Mouse (Mus musculus): ENCODE measurements at regions not wholly inside any gene's neighbourhood (a gene's known extent, or its start where the extent isn't known, plus 50 kb on each side); places are given as distances from the start of the nearest gene placed in this dataset.

DNA sequence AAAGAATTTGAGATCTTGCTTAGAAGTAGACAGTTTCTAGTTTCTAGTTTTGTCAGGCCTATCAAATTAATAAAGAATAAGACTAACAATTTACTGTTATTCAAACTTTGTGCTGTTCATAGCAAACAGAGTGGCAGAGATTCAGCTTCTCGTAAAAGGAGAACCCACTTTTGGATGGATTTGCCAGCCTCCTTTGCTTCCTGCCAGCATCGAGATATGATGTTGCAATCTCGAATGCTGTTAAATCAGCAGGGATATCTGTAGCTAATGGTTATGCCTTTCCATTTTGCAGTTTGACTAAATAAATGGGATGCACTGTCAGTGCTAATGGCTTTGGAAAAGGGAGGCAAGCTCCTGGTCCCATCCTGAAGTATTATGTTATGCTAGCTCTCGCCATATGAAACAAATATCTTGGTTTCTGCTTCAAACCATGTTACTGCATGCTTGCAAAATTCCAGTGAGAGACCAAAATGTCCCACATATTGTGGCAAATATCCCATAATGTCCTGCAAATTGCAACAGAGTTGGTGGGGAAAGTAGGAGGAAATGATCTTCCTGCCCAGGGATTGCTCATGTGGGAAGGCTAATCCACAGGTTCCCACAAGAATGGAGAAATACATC is 199.9 kb upstream of the Zeb2 start:
- WGBS (ENCODE audit: insufficient replicate concordance): 61% methylated on average over 4 of the region's 4 CpGs
- Histone ChIP-seq H3K4me2 (ENCODE audit: low read depth, low read length) (no peak overlapping the region), H3K36me3 (replicated peaks; ENCODE audit: insufficient read depth, low read length) (no peaks in the 10 kb centered on the region), H3K27me3 (ENCODE audit: insufficient read depth, low read length) (no peaks in the 10 kb centered on the region), H3K9ac (replicated peaks) (no peak overlapping the region), H3K4me1 (ENCODE audit: insufficient read depth) (no peaks in the 10 kb centered on the region), H3K4me3 (ENCODE audit: low read depth, low read length) (no peak overlapping the region), H3K9me3 (ENCODE audit: low read length) (no peaks in the 10 kb centered on the region), H3K27ac (ENCODE audit: low read depth) (no peak overlapping the region)
- ATAC-seq (no peak), DNase-seq (no peak)
- TF ChIP-seq CTCF (IDR thresholded peaks at IDR 0.05; ENCODE audit: low read depth): no peak
- TF ChIP-seq EP300 (IDR thresholded peaks at IDR 0.05; ENCODE audit: low read depth): no peak

DNA sequence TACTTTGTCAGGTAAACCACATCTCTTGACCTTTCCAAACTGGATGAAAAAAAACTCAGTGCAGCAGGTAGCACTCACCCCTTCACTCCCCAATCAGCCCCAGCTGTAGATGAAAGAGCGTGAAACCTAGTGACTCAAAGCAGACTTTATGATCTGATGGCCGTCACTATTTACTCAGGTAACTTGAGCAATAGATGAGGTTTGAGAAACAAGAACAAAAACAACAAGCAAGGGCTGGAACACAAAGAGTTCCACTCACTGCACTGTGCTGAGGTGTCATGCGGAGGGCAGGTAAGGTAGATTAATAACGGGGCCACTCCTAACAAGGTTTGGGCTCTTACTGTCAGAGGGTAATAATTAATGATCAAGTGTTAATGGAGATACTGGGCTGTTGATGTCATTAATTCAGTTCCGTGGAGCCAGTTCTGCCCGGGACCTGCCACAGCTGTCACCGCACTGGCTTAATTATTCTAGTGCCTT is 170.4 kb upstream of the Zeb2 start:
- ATAC-seq: peak; percentile 66
- WGBS (ENCODE audit: insufficient replicate concordance): 76% methylated on average over 7 of the region's 7 CpGs

DNA sequence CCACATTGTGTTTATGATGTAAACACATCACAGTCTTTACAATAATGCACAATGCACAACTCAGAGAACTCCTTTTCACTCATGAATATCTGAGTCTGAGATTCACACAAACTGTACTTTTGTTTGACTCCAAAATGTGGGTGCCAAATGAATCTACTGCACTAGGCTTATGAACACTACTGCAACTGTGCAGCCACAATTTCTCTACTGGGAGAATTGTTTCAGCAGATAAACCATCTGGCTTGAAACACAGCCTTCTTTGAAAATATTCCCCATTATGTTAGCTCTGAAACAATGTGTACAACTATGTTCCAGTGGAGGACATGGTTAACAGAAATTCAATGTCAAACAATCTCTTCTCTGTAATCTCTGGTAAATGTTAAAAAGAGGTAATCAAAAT is 166.6 kb upstream of the Zeb2 start:
- DNase-seq (no peak), ATAC-seq (no peak)
- Histone ChIP-seq H3K4me2 (ENCODE audit: low read depth, low read length) (no peak overlapping the region), H3K36me3 (replicated peaks; ENCODE audit: insufficient read depth, low read length) (no peaks in the 10 kb centered on the region), H3K9me3 (ENCODE audit: low read length) (no peaks in the 10 kb centered on the region), H3K9ac (replicated peaks) (no peak overlapping the region), H3K27ac (ENCODE audit: low read depth) (no peak overlapping the region), H3K4me3 (ENCODE audit: low read depth, low read length) (no peak overlapping the region), H3K4me1 (ENCODE audit: insufficient read depth) (peaks cover 6% of the 10 kb centered on the region), H3K27me3 (ENCODE audit: insufficient read depth, low read length) (no peaks in the 10 kb centered on the region)
- TF ChIP-seq EP300 (IDR thresholded peaks at IDR 0.05; ENCODE audit: low read depth) (no peak), CTCF (IDR thresholded peaks at IDR 0.05; ENCODE audit: low read depth) (no peak)

More for the DNA sequence above, 170.4 kb upstream of the Zeb2 start:
- Histone ChIP-seq H3K9me3 (ENCODE audit: low read length) (no peaks in the 10 kb centered on the region), H3K9ac (replicated peaks) (no peak overlapping the region), H3K4me1 (ENCODE audit: insufficient read depth) (no peaks in the 10 kb centered on the region), H3K4me3 (ENCODE audit: low read depth, low read length) (no peak overlapping the region), H3K36me3 (replicated peaks; ENCODE audit: insufficient read depth, low read length) (no peaks in the 10 kb centered on the region), H3K4me2 (ENCODE audit: low read depth, low read length) (no peak overlapping the region), H3K27me3 (ENCODE audit: insufficient read depth, low read length) (no peaks in the 10 kb centered on the region), H3K27ac (ENCODE audit: low read depth) (no peak overlapping the region)
- DNase-seq: no peak
- TF ChIP-seq CTCF (IDR thresholded peaks at IDR 0.05; ENCODE audit: low read depth): no peak
- TF ChIP-seq EP300 (IDR thresholded peaks at IDR 0.05; ENCODE audit: low read depth): no peak

DNA sequence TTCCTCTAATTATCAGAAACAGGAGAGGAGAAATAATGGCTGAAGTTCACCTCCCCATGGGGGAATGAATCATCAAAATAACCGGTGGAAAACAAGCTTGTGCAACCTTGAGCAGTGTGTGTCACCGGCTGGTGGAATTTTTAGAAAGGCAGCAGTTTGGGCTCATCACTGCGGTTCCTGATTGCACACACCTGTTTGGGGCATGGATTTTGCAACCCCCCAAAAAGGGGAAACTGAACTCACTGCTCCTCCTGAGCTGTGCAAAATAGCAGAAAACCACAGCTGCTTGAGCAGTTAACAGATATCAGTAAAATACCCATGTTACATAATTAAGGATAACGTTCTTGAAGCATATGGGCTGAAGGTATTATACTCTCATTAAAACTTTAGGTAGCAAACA is 162.3 kb upstream of the Zeb2 start:
- peak; percentile 57 for DNase-seq

DNA sequence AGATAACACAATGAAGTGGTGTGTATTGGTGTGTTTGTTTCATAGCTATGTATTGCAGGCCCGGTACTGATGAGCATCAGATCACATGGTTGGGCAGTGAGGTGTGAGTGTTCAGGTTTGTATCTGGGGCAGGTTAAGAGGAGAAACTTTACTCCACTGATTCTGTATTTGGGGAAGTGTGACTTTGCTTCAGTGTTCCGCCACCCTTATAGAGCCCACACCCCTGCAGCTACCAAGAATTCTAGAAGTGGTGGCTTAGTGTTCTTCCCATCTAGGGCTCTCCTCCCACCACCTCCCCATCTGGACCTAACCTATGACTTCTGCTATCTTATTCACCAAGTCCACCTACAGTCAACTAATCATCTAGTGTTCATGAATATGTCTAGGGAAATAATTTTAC is 160.4 kb upstream of the Zeb2 start:
- Histone ChIP-seq H3K4me2 (ENCODE audit: low read depth, low read length) (no peak overlapping the region), H3K4me1 (ENCODE audit: insufficient read depth) (peaks cover 6% of the 10 kb centered on the region), H3K36me3 (replicated peaks; ENCODE audit: insufficient read depth, low read length) (no peaks in the 10 kb centered on the region), H3K4me3 (ENCODE audit: low read depth, low read length) (no peak overlapping the region), H3K9ac (replicated peaks) (no peak overlapping the region), H3K9me3 (ENCODE audit: low read length) (no peaks in the 10 kb centered on the region), H3K27ac (ENCODE audit: low read depth) (no peak overlapping the region), H3K27me3 (ENCODE audit: insufficient read depth, low read length) (no peaks in the 10 kb centered on the region)
- no peak for TF ChIP-seq CTCF (IDR thresholded peaks at IDR 0.05; ENCODE audit: low read depth)
- TF ChIP-seq EP300 (IDR thresholded peaks at IDR 0.05; ENCODE audit: low read depth): no peak
- WGBS (ENCODE audit: insufficient replicate concordance): 69% methylated on average over 2 of the region's 2 CpGs
- DNase-seq (no peak), ATAC-seq (no peak)

More for the DNA sequence above, 162.3 kb upstream of the Zeb2 start:
- Histone ChIP-seq H3K27ac (ENCODE audit: low read depth) (peak overlapping the region; percentile 48; the same call in 1 of the 2 replicates), H3K36me3 (replicated peaks; ENCODE audit: insufficient read depth, low read length) (no peaks in the 10 kb centered on the region), H3K9me3 (ENCODE audit: low read length) (no peaks in the 10 kb centered on the region), H3K4me2 (ENCODE audit: low read depth, low read length) (no peak overlapping the region), H3K4me1 (ENCODE audit: insufficient read depth) (peaks cover 6% of the 10 kb centered on the region), H3K9ac (replicated peaks) (no peak overlapping the region), H3K27me3 (ENCODE audit: insufficient read depth, low read length) (no peaks in the 10 kb centered on the region), H3K4me3 (ENCODE audit: low read depth, low read length) (no peak overlapping the region)
- TF ChIP-seq CTCF (IDR thresholded peaks at IDR 0.05; ENCODE audit: low read depth): no peak
- peak; percentile 75 for TF ChIP-seq EP300 (IDR thresholded peaks at IDR 0.05; ENCODE audit: low read depth)
- 21% methylated on average over 4 of the region's 4 CpGs for WGBS (ENCODE audit: insufficient replicate concordance)
- ATAC-seq: peak; percentile 88

DNA sequence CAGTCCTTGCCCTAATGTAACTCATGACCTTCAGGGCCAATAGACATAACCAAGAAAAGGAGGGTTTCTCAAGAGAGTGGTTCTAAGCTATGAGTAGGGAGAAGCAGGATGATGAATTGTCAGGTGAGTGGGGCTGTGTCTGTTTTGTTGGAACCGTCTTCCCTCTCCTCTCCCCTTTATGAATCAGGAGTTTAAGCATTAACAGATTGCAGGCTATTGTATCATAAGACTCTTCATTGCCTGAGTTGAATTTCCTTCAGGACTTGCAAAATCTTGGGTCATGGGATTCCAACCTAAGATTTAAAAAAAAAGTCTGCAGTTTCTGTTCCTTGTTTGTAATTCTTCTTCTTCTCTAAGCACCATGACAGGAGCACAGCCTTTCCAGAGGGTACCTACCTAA is 159.5 kb upstream of the Zeb2 start:
- Histone ChIP-seq H3K9ac (replicated peaks) (no peak overlapping the region), H3K4me2 (ENCODE audit: low read depth, low read length) (no peak overlapping the region), H3K4me1 (ENCODE audit: insufficient read depth) (peaks cover 6% of the 10 kb centered on the region), H3K4me3 (ENCODE audit: low read depth, low read length) (no peak overlapping the region), H3K27ac (ENCODE audit: low read depth) (no peak overlapping the region), H3K9me3 (ENCODE audit: low read length) (no peaks in the 10 kb centered on the region), H3K36me3 (replicated peaks; ENCODE audit: insufficient read depth, low read length) (no peaks in the 10 kb centered on the region), H3K27me3 (ENCODE audit: insufficient read depth, low read length) (no peaks in the 10 kb centered on the region)
- no peak for ATAC-seq
- DNase-seq: no peak
- WGBS (ENCODE audit: insufficient replicate concordance): 74% methylated on average over 1 of the region's 1 CpGs
- TF ChIP-seq CTCF (IDR thresholded peaks at IDR 0.05; ENCODE audit: low read depth) (no peak), EP300 (IDR thresholded peaks at IDR 0.05; ENCODE audit: low read depth) (no peak)
